Mouse (Mus musculus) midbrain, embryonic 14.5 days (tissue): ENCODE results near the gene Meis2. TPM values are rescaled to one million over a fixed set of nuclear protein-coding genes. Genes with fewer than 3 reads are reported as not detected.

Experiments
- ATAC-seq: fragments of 200-750 bp; cut with Nextera tagmentation; 2 replicates; pipeline ENCODE4 v1.8.0; 2017; ENCODE audit warnings: moderate number of reproducible peaks, moderate library complexity; ENCODE audit not compliant: low FRiP score, low TSS enrichment
- DNase-seq: peaks from one replicate; pipeline ENCODE4 v3.0.0-alpha.2; 2015
- H3K27ac ChIP-seq: fragments of 300-500 bp; sonication (generic); replicated peaks from 2 replicates; pipeline ENCODE4 v1.5.1; 2014; ENCODE audit warnings: mild to moderate bottlenecking, low read depth, low read length, moderate library complexity
- H3K27me3 ChIP-seq: fragments of 300-500 bp; sonication (generic); 2 replicates; pipeline ENCODE4 v1.6.1; 2014; ENCODE audit warnings: low read length, control low read depth, mixed read lengths; ENCODE audit not compliant: control insufficient read depth, insufficient read depth
- H3K36me3 ChIP-seq: fragments of 300-500 bp; sonication (generic); 2 replicates; pipeline ENCODE4 v1.6.1; 2014; ENCODE audit warnings: low read length, control low read depth; ENCODE audit not compliant: control insufficient read depth, insufficient read depth
- H3K4me1 ChIP-seq: fragments of 300-500 bp; sonication (generic); 2 replicates; pipeline ENCODE4 v1.6.1; 2014; ENCODE audit warnings: mild to moderate bottlenecking, antibody characterized with exemption, low read length, control low read depth; ENCODE audit not compliant: control insufficient read depth, insufficient read depth
- H3K4me2 ChIP-seq: fragments of 300-500 bp; sonication (generic); 2 replicates; pipeline ENCODE4 v1.6.1; 2014; ENCODE audit warnings: mild to moderate bottlenecking, low read length, moderate library complexity
- H3K4me3 ChIP-seq: fragments of 300-500 bp; sonication (generic); replicated peaks from 2 replicates; pipeline ENCODE4 v1.5.1; 2014; ENCODE audit warnings: low read depth, low read length
- H3K9ac ChIP-seq: fragments of 300-500 bp; sonication (generic); replicated peaks from 2 replicates; pipeline ENCODE4 v1.6.1; 2014; ENCODE audit warnings: mild to moderate bottlenecking, low read length, moderate library complexity
- H3K9me3 ChIP-seq: fragments of 300-500 bp; sonication (generic); 2 replicates; pipeline ENCODE4 v1.6.1; 2016; ENCODE audit warnings: low read length, control low read depth, mixed read lengths; ENCODE audit not compliant: control insufficient read depth
- WGBS: fragments of 180-500 bp; shearing (Covaris S2); extraction: QIAGEN DNeasy Blood & Tissue Kit; methylation state at CpG from one replicate; pipeline ENCODE4 v1.1.7; 2014; 5-methylcytosine and 5-hydroxymethylcytosine counted together
- polyA plus RNA-seq: library from polyadenylated mRNA; unstranded; fragments of >200 nt; fragmentation: Nextera tagmentation; extraction: Ambion mirVana; gene quantifications from 2 replicates; pipeline ENCODE4 v1.2.1, GENCODE M21; 2014

Meis2 gene
- polyA plus RNA-seq, 1 experiment from 2014 or later, result 84.9 TPM

DNA sequence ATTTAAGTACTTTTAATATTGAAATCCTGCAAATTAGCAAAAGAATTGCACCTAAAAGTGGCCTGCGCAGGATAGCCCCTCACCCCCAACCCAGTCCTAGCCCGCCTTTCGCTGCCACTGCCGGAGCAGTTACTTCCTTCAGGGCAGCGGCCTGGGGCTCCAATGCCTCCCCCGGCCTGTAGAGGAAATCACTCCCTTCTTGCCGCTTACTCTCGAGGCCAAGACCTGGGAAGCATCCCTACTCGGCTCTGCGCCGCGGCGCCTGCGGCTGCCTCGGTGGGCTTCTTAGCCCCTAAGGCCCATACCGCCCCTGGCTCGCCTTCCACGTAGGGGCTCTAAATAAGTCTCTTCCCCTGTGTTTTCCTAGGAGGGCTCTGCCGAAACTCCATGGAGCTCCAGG is 5.4 kb downstream of the Meis2 start:
- peak; percentile 59 for DNase-seq
- Histone ChIP-seq H3K27me3 (no peaks in the 10 kb centered on the region), H3K36me3 (peaks cover 12% of the 10 kb centered on the region; the same call in 1 of the 2 replicates), H3K4me3 (peak overlapping the region; percentile 66), H3K27ac (peak overlapping the region; percentile 93), H3K4me2 (peak overlapping the region; percentile 59), H3K4me1 (peaks cover 11% of the 10 kb centered on the region), H3K9me3 (no peaks in the 10 kb centered on the region), H3K9ac (peak overlapping the region; percentile 89)
- ATAC-seq, result no peak
- 3% methylated on average over 19 of the region's 19 CpGs for WGBS

DNA sequence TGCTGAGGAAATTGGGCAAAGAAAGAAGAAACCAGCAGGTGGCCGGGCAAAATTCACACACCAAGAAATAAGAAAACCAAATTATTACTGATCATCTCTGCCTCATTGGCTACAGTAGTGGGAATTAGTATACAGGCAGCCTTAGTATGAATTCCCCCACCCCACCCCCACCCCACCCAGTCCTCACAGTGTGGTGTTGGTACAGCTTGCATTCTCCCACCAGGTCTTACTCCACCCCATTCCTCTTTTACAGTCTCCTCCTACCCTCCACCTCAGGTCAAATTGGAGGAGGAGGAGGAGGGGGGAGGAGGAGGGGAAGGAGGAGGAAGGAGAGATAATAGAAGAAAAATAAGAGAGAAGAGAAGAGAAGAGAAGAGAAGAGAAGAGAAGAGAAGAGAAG is 6.0 kb downstream of the Meis2 start:
- Histone ChIP-seq H3K9ac (peak overlapping the region; percentile 89; the same call in 1 of the 2 replicates), H3K27me3 (no peaks in the 10 kb centered on the region), H3K9me3 (no peaks in the 10 kb centered on the region), H3K4me1 (peaks cover 13% of the 10 kb centered on the region), H3K27ac (peak overlapping the region; percentile 93), H3K36me3 (peaks cover 12% of the 10 kb centered on the region; the same call in 1 of the 2 replicates), H3K4me2 (peak overlapping the region; percentile 59), H3K4me3 (peak overlapping the region; percentile 66)
- DNase-seq (no peak), ATAC-seq (no peak)
- 22% methylated on average over 1 of the region's 1 CpGs for WGBS

DNA sequence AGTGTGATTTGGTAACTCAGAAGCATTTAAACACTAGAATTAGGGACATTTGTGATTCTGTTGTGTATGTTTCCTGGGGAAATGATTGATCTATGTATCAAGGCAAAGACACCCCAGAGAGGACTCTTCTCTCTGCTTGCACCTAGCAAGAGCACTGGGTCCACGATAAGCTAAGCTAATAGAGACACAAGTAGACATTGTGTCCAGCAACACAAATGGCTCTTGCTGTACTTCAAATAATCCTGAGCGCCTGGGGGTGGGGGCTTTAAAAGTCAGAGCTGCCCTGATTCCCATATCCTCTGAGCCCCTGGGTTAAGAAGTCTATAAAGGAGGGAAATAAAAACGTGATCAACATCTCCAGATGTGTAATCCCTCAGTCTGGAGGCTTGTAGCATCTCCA is 6.6 kb downstream of the Meis2 start:
- ATAC-seq (no peak), DNase-seq (peak; percentile 23)
- Histone ChIP-seq H3K36me3 (peaks cover 12% of the 10 kb centered on the region; the same call in 1 of the 2 replicates), H3K27ac (0 out of 2 replicates have a peak overlapping the region, but pooled peaks have one; percentile 21), H3K9ac (peak overlapping the region; percentile 89), H3K4me1 (peaks cover 13% of the 10 kb centered on the region), H3K4me2 (peak overlapping the region; percentile 59), H3K27me3 (no peaks in the 10 kb centered on the region), H3K4me3 (peak overlapping the region; percentile 66), H3K9me3 (no peaks in the 10 kb centered on the region)
- 14% methylated on average over 3 of the region's 3 CpGs for WGBS

DNA sequence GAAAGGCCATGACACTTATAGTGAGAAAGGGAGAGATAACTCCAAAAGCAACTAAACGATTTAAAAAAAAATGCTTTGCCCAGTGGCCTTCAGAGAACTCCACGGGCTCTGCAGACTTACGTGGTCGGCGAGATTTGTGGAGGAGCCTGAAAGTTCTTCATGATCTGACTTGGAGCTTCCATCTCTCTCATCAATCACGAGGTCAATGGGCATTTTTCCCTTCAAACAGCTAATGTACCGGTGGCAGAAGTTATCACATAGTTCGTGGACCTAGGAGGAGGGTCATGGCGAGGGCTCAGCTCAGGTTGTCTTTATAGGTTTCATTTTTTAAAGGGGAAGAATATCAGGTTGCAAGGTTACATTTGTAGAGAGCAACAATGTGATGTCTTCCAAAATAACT is 7.1 kb downstream of the Meis2 start:
- Histone ChIP-seq H3K27ac (peak overlapping the region; percentile 43), H3K4me1 (peaks cover 13% of the 10 kb centered on the region), H3K9me3 (no peaks in the 10 kb centered on the region), H3K4me2 (peak overlapping the region; percentile 59), H3K36me3 (peaks cover 12% of the 10 kb centered on the region; the same call in 1 of the 2 replicates), H3K9ac (peak overlapping the region; percentile 46), H3K4me3 (peak overlapping the region; percentile 66), H3K27me3 (no peaks in the 10 kb centered on the region)
- 42% methylated on average over 9 of the region's 9 CpGs for WGBS
- ATAC-seq, result no peak
- peak; percentile 25 for DNase-seq

DNA sequence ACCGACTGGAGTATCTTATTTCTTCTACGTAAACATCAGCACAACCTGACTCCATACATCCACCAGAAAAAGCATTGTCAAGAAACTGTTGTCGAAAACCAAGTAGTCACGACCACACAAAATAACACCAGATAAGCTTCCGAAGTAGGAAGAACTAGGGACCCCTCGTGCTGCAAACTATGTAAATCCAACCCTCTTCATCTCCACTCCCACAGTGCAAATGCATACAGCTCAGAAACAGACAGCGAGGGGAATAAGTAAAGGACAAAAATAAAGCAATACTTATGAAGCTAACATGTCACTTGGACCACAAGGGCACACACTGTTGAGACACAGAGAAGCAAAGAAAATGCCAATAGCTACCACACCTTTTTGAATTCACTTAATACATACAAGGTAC is 8.8 kb downstream of the Meis2 start:
- H3K4me1 ChIP-seq, result peaks cover 19% of the 10 kb centered on the region
- peaks cover 12% of the 10 kb centered on the region; the same call in 1 of the 2 replicates for H3K36me3 ChIP-seq
- DNase-seq (peak; percentile 39), ATAC-seq (no peak)
- H3K4me2 ChIP-seq, result peak overlapping the region; percentile 59
- 36% methylated on average over 7 of the region's 7 CpGs for WGBS
- peak overlapping the region; percentile 46 for H3K9ac ChIP-seq
- H3K4me3 ChIP-seq, result peak overlapping the region; percentile 66
- H3K27ac ChIP-seq, result peak overlapping the region; percentile 43
- H3K27me3 ChIP-seq, result no peaks in the 10 kb centered on the region
- H3K9me3 ChIP-seq, result no peaks in the 10 kb centered on the region

DNA sequence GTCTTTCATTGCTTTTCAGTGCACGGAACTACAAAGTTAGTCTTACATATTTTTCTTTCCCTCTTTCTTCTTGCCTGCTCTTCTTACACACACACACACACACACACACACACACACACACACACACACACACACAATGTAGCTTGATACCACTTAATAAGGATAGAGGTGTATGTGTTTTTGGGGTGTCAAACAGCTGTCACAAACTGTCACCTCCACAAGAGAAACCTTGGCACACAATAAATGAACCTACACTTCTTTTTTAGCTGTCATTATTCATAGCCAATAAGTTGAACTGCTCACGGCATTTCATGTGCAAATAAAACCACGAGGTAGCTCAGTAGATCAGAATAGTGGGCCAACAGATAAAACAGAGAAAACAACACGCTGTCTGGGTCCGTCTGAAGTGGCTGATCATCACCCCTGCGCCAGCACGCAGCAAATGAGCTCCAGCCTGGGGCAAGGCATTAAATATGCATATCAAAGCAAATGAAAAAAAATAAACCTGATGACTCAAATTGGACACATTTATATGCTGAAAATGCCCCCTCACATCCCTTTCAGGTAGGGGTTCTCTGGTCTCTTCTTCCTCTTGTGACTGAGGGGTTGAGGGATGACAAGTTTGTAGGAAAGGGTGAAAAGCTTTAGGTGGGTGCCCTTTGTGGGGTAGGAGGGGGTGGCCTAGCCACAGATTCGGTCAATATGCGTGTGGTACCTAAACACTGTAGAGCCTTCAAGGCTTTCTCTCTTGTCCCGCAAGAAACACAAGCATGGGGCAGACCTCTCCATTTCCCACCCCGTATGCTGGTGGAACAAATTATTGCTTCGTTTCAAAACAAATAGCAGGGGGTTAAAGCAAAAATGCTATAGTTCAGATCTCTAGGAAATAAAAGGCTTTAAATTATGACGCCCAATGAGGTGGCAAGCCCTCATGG is 9.7 kb downstream of the Meis2 start:
- peak overlapping the region; percentile 59 for H3K4me2 ChIP-seq
- peaks cover 11% of the 10 kb centered on the region; the same call in 1 of the 2 replicates for H3K36me3 ChIP-seq
- H3K4me1 ChIP-seq, result peaks cover 15% of the 10 kb centered on the region
- WGBS, result 27% methylated on average over 13 of the region's 13 CpGs
- H3K9me3 ChIP-seq, result no peaks in the 10 kb centered on the region
- ATAC-seq, result peak; percentile 76; the same call in 1 of the 2 replicates
- no peaks in the 10 kb centered on the region for H3K27me3 ChIP-seq
- H3K4me3 ChIP-seq, result peak overlapping the region; percentile 66
- H3K9ac ChIP-seq, result peak overlapping the region; percentile 46
- peak; percentile 70 for DNase-seq
- peak overlapping the region; percentile 43 for H3K27ac ChIP-seq

DNA sequence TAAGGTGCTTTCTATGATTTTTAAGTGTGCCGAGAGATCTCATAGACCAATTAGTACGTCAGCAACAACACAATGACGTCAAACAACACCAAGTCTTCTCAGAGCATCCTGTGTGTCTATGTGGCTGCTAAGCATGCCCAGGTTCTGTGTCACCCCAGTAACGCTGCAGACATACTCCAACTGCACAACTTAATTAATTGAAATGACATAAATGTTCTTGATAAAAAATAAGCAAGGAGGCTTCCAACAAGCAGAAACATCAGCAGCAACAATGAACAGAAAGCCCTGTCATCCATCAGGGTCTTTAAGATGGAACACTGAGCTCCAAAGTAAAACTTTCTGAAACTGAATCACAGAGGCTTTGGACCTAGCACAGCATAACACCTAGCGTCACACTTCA is 11.7 kb downstream of the Meis2 start:
- Histone ChIP-seq H3K4me3 (peak overlapping the region; percentile 16; the same call in 1 of the 2 replicates), H3K9ac (no peak overlapping the region), H3K36me3 (0 out of 2 replicates have a peak, but pooled peaks cover 8% of the 10 kb centered on the region), H3K27ac (no peak overlapping the region), H3K27me3 (no peaks in the 10 kb centered on the region), H3K4me1 (peaks cover 25% of the 10 kb centered on the region), H3K4me2 (peak overlapping the region; percentile 49), H3K9me3 (no peaks in the 10 kb centered on the region)
- WGBS, result 34% methylated on average over 5 of the region's 5 CpGs
- DNase-seq, result peak; percentile 35
- ATAC-seq, result no peak

DNA sequence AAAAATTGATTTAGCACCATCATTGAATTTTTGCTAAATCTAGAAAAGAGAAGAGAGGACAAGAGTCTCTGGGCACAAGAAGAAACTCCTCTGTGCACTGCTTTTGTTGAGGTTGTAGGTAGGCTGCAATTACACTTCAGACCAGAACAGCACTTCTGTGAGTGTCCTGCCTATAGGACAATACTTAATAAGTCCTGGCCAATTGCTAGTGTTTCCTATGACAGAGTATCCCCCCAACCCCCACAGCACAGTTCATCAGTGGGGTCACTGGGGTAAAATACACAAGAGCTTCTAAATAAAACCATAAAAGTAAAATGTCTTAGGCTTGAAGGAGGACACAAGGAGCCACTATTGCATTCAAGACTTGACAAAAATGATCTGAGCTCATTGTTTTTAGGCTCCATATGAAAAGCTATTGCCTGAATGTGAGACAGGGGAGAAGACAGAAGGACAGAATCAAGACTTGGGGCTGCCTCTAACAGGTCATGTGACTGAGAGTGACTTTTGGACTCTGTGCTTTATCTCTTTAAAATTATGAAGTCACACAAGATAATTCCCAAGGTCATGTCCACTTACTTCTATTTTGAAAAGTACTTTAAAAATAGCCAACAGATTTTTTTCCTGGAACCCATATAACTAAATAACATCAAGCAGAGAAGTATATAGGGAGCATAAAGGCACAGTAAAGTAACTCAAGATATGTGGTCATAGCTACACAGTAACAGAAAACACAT is 12.8 kb downstream of the Meis2 start:
- Histone ChIP-seq H3K9me3 (no peaks in the 10 kb centered on the region), H3K4me3 (peak overlapping the region; percentile 20), H3K27me3 (no peaks in the 10 kb centered on the region), H3K9ac (no peak overlapping the region; the same call in 1 of the 2 replicates), H3K4me1 (peaks cover 25% of the 10 kb centered on the region), H3K36me3 (0 out of 2 replicates have a peak, but pooled peaks cover 7% of the 10 kb centered on the region), H3K4me2 (peak overlapping the region; percentile 49), H3K27ac (no peak overlapping the region; the same call in 1 of the 2 replicates)
- DNase-seq (peak; percentile 26), ATAC-seq (no peak)
